Mouse (Mus musculus) limb, embryonic 12.5 days (tissue): ENCODE results near the gene Klhl2. TPM values are rescaled to one million over a fixed set of nuclear protein-coding genes. Genes with fewer than 3 reads are reported as not detected.

Experiments
- ATAC-seq: fragments of 200-750 bp; cut with Nextera tagmentation; 2 replicates; pipeline ENCODE4 v1.8.0; 2017; ENCODE audit warnings: low read depth, moderate TSS enrichment; ENCODE audit not compliant: insufficient number of reproducible peaks, insufficient read depth, low FRiP score, low TSS enrichment
- H3K27ac ChIP-seq: fragments of 300-500 bp; sonication (generic); 2 replicates; pipeline ENCODE4 v1.5.1; 2016; ENCODE audit warnings: mild to moderate bottlenecking, moderate library complexity
- H3K27me3 ChIP-seq: fragments of 300-500 bp; sonication (generic); 2 replicates; pipeline ENCODE4 v1.6.1; 2016; ENCODE audit warnings: mild to moderate bottlenecking, moderate library complexity
- H3K36me3 ChIP-seq: fragments of 300-500 bp; sonication (generic); 2 replicates; pipeline ENCODE4 v1.6.1; 2016; ENCODE audit warnings: mild to moderate bottlenecking, moderate library complexity
- H3K4me1 ChIP-seq: fragments of 300-500 bp; sonication (generic); replicated peaks from 2 replicates; pipeline ENCODE4 v1.6.1; 2016
- H3K4me2 ChIP-seq: fragments of 300-500 bp; sonication (generic); 2 replicates; pipeline ENCODE4 v1.6.1; 2016; ENCODE audit warnings: mild to moderate bottlenecking, moderate library complexity
- H3K4me3 ChIP-seq: fragments of 300-500 bp; sonication (generic); replicated peaks from 2 replicates; pipeline ENCODE4 v1.5.1; 2016; ENCODE audit warnings: mild to moderate bottlenecking
- H3K9ac ChIP-seq: fragments of 300-500 bp; sonication (generic); replicated peaks from 2 replicates; pipeline ENCODE4 v1.6.1; 2016; ENCODE audit warnings: mild to moderate bottlenecking, moderate library complexity
- H3K9me3 ChIP-seq: fragments of 300-500 bp; sonication (generic); 2 replicates; pipeline ENCODE4 v1.6.1; 2016; ENCODE audit warnings: mild to moderate bottlenecking, moderate library complexity
- WGBS: fragments of 180-500 bp; shearing (Covaris S2); methylation state at CpG from one replicate; pipeline ENCODE4 v1.1.7; 2016; 5-methylcytosine and 5-hydroxymethylcytosine counted together
- polyA plus RNA-seq: library from polyadenylated mRNA; unstranded; fragments of >200 nt; fragmentation: Nextera tagmentation; extraction: Ambion mirVana; gene quantifications from 2 replicates; pipeline ENCODE4 v1.2.1, GENCODE M21; 2016

Klhl2 gene
- polyA plus RNA-seq, 1 experiment from 2014 or later = 13.3 TPM

DNA sequence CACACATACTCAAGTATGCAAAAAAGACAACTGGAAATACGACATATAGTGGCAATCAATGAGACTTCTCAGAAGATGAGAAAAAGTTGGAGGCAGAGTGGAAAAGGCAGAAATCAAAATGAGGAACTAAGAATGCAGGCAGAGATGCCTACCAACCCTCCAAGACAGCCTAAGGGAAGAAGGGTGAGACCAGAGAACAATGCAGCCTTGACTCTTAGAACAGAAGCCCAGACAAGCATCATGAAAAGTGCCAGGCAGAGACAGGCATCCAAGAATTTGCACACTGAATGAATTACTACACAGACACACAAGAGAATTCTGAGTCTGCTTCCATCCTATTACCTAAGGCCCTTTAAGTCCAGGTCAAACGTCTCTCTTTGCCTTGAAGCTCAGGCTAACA lies 2.6 kb downstream of the Klhl2 start:
- no peak overlapping the region for H3K4me3 ChIP-seq
- 0 out of 2 replicates have a peak, but pooled peaks cover 2% of the 10 kb centered on the region for H3K27me3 ChIP-seq
- ATAC-seq = no peak
- no peaks in the 10 kb centered on the region for H3K9me3 ChIP-seq
- WGBS = 55% methylated on average over 2 of the region's 2 CpGs
- no peak overlapping the region for H3K9ac ChIP-seq
- 0 out of 2 replicates have a peak overlapping the region, but pooled peaks have one; percentile 76 for H3K4me2 ChIP-seq
- peaks cover 16% of the 10 kb centered on the region for H3K4me1 ChIP-seq
- H3K27ac ChIP-seq = no peak overlapping the region
- H3K36me3 ChIP-seq = no peaks in the 10 kb centered on the region

- 93% methylated on average over 7 of the region's 7 CpGs for WGBS
- Histone ChIP-seq H3K4me1 (peaks cover 16% of the 10 kb centered on the region), H3K4me2 (no peak overlapping the region), H3K9ac (no peak overlapping the region), H3K4me3 (no peak overlapping the region), H3K9me3 (no peaks in the 10 kb centered on the region), H3K27me3 (no peaks in the 10 kb centered on the region), H3K27ac (no peak overlapping the region), H3K36me3 (no peaks in the 10 kb centered on the region)
- no peak for ATAC-seq
These were observed 4.5 kb downstream of the Klhl2 start for GRCm38 (mm10) chr8:64845314-64845713.

- H3K9me3 ChIP-seq = no peaks in the 10 kb centered on the region
- H3K4me3 ChIP-seq = no peak overlapping the region
- no peak overlapping the region for H3K27ac ChIP-seq
- H3K9ac ChIP-seq = no peak overlapping the region
- H3K4me1 ChIP-seq = peaks cover 16% of the 10 kb centered on the region
- H3K4me2 ChIP-seq = no peak overlapping the region
- H3K36me3 ChIP-seq = no peaks in the 10 kb centered on the region
- 77% methylated on average over 4 of the region's 4 CpGs for WGBS
- no peaks in the 10 kb centered on the region for H3K27me3 ChIP-seq
- ATAC-seq = no peak
These were observed 5.8 kb downstream of the Klhl2 start for GRCm38 (mm10) chr8:64844043-64844481.

DNA sequence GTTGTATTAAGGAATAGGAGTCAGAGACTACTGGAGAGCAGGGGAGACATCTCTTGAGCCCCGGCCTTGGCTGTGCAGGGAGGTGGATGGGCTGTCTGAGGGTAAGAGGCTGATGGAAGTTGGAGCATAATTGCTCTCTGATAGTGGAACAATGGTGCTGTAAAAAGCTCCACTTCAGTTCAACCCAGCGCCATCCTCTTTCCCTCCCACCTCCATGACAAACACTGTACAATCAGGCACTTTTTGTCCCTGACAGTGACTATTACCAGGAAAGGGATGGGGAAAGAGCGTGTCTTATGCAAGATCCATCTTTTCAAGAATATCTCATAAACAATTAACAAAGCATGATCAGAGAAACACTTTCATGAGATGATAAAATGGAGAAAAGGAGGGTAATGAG lies 6.6 kb downstream of the Klhl2 start:
- Histone ChIP-seq H3K9ac (no peak overlapping the region), H3K4me3 (no peak overlapping the region), H3K27ac (no peak overlapping the region), H3K9me3 (no peaks in the 10 kb centered on the region), H3K36me3 (no peaks in the 10 kb centered on the region), H3K27me3 (no peaks in the 10 kb centered on the region), H3K4me1 (peaks cover 8% of the 10 kb centered on the region), H3K4me2 (no peak overlapping the region)
- ATAC-seq = no peak
- 85% methylated on average over 3 of the region's 3 CpGs for WGBS

- Histone ChIP-seq H3K36me3 (no peaks in the 10 kb centered on the region), H3K27ac (no peak overlapping the region), H3K4me2 (no peak overlapping the region), H3K4me3 (no peak overlapping the region), H3K9ac (no peak overlapping the region), H3K27me3 (no peaks in the 10 kb centered on the region), H3K4me1 (no peaks in the 10 kb centered on the region), H3K9me3 (no peaks in the 10 kb centered on the region)
- WGBS = 85% methylated on average over 13 of the region's 13 CpGs
- ATAC-seq = no peak
These were observed 7.9 kb downstream of the Klhl2 start for GRCm38 (mm10) chr8:64841747-64842406.

DNA sequence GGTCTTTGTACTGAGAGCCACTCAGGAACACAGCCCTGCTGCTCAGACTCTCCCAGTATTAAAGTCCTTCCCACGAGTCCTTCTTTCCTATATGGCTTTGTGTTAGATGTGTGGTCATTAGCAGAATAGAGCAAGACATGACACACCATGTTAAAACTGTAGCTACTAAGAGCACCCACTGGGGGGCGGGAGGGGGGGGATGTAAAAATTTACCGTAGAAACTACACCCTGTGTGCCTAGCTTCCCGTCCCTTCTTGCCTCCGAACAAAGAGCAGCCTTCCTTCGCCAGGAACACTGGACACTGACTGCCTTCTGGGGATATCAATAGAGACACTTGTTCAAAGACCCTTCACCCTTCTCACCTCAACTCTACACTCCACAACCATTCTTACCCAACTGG lies 10.2 kb downstream of the Klhl2 start:
- H3K9ac ChIP-seq = no peak overlapping the region
- no peak overlapping the region for H3K4me3 ChIP-seq
- no peak overlapping the region for H3K27ac ChIP-seq
- ATAC-seq = no peak
- H3K4me2 ChIP-seq = no peak overlapping the region
- H3K9me3 ChIP-seq = no peaks in the 10 kb centered on the region
- WGBS = 83% methylated on average over 6 of the region's 6 CpGs
- H3K27me3 ChIP-seq = no peaks in the 10 kb centered on the region
- peaks cover 18% of the 10 kb centered on the region for H3K4me1 ChIP-seq
- no peaks in the 10 kb centered on the region for H3K36me3 ChIP-seq

DNA sequence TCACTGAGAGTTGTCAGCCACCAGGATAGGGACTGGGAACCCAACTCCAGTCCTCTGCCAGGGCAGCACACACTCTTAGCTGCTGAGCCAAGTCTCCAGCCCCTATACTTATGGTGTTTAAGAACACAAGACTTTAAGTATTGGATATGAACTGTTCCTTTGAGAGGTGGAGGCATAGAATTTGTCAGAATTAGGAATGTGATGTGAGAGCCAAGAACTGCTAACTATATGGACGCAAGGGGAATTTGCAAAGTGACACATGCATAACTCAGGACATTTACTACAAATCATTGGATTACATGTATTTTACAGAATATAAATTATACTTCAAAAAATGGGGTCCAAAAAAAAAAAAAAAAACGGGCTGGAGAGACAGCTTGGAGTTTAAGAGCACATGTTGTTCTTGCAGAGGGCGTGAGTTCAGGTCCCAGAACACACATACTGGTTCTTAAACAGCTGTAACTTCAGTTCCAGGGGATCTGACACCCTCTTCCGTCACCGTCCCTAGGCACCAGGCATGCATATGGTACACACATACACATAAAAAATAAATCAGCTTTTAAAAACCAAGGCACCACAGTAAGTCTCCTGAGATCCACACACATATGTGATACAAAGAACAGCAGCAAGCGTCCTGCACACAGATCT lies 14.2 kb downstream of the Klhl2 start:
- no peaks in the 10 kb centered on the region for H3K27me3 ChIP-seq
- WGBS = 62% methylated on average over 6 of the region's 6 CpGs
- ATAC-seq = no peak
- no peak overlapping the region for H3K9ac ChIP-seq
- 0 out of 2 replicates have a peak overlapping the region, but pooled peaks have one; percentile 50 for H3K27ac ChIP-seq
- H3K36me3 ChIP-seq = 0 out of 2 replicates have a peak, but pooled peaks cover 4% of the 10 kb centered on the region
- no peak overlapping the region for H3K4me2 ChIP-seq
- no peaks in the 10 kb centered on the region for H3K9me3 ChIP-seq
- peaks cover 35% of the 10 kb centered on the region for H3K4me1 ChIP-seq
- H3K4me3 ChIP-seq = no peak overlapping the region

DNA sequence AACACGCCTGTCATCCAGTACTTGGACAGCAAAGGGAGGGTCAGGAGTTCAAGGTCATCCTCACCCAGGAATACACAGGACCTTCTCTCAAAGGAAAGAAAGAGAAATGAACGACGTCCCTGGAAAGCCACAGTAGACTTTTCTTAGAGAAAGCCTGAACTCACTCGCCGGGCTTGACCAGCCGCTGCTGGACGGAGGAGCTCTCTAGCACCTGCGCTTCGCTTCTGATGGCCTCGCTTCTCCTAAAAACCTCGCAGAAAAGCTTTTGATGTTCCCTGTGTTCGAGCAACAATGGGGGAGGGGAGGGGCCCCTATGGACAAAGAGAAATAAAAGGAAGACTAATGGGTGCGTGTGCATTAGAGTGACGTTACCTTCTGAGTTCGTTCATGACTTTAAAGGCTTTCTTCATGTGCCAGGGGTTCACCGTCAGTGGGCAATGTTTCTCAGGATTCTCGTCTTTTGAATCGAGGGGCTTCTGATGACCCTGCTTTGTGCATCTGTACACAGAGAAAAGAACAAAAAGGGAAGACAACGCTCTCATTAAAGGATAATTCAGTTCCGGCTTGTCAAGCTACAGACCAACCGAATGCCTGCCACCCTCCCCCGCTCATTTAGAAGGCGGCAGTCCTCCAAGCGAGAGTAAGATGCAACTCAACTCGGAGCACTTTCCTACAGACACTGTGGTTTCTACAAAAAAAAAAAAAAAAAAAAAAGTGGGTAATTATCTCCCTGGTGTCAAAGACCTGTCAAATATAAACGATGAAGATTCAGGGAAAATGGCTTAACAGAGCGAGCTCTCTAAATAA lies 15.5 kb downstream of the Klhl2 start:
- WGBS = 60% methylated on average over 27 of the region's 27 CpGs
- Histone ChIP-seq H3K4me2 (no peak overlapping the region), H3K4me1 (peaks cover 35% of the 10 kb centered on the region), H3K9ac (no peak overlapping the region), H3K4me3 (no peak overlapping the region), H3K36me3 (peaks cover 9% of the 10 kb centered on the region; the same call in 1 of the 2 replicates), H3K27ac (no peak overlapping the region), H3K27me3 (no peaks in the 10 kb centered on the region), H3K9me3 (no peaks in the 10 kb centered on the region)
- ATAC-seq = no peak

- H3K4me1 ChIP-seq = peaks cover 35% of the 10 kb centered on the region
- 0 out of 2 replicates have a peak overlapping the region, but pooled peaks have one; percentile 13 for H3K27ac ChIP-seq
- H3K36me3 ChIP-seq = peaks cover 10% of the 10 kb centered on the region; the same call in 1 of the 2 replicates
- no peak overlapping the region for H3K4me3 ChIP-seq
- H3K9ac ChIP-seq = no peak overlapping the region
- no peaks in the 10 kb centered on the region for H3K9me3 ChIP-seq
- H3K4me2 ChIP-seq = no peak overlapping the region
- no peak for ATAC-seq
- no peaks in the 10 kb centered on the region for H3K27me3 ChIP-seq
- WGBS = 57% methylated on average over 13 of the region's 13 CpGs
These were observed 17.2 kb downstream of the Klhl2 start for GRCm38 (mm10) chr8:64832581-64833135.

- 67% methylated on average over 3 of the region's 3 CpGs for WGBS
- peaks cover 10% of the 10 kb centered on the region; the same call in 1 of the 2 replicates for H3K36me3 ChIP-seq
- H3K27me3 ChIP-seq = no peaks in the 10 kb centered on the region
- H3K9me3 ChIP-seq = no peaks in the 10 kb centered on the region
- no peak overlapping the region for H3K27ac ChIP-seq
- H3K4me3 ChIP-seq = no peak overlapping the region
- no peak overlapping the region for H3K9ac ChIP-seq
- H3K4me2 ChIP-seq = no peak overlapping the region
- ATAC-seq = no peak
- peaks cover 34% of the 10 kb centered on the region for H3K4me1 ChIP-seq
These were observed 18.2 kb downstream of the Klhl2 start for GRCm38 (mm10) chr8:64831656-64832055.

DNA sequence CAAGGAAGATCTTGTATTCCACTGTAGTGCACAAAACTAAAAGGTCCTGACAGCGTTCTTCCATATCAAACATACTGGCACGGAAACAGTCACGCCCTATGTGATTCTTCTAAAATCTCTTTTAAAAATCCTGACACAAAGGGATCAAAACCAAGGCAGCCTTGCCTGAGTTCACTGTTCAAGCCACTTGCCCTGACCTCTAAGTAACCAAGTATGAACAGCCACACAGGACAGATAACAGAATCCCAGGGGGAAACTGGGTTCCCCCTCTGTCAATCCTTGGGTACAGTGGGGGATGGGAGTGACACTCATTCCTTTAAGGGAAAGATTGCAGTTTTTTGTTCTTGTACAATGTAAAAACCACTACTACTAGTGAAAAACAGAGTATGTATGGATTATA lies 19.9 kb downstream of the Klhl2 start:
- Histone ChIP-seq H3K27me3 (no peaks in the 10 kb centered on the region), H3K4me3 (no peak overlapping the region), H3K9ac (no peak overlapping the region), H3K27ac (no peak overlapping the region), H3K4me1 (peaks cover 20% of the 10 kb centered on the region; the same call in 1 of the 2 replicates), H3K9me3 (no peaks in the 10 kb centered on the region), H3K4me2 (no peak overlapping the region), H3K36me3 (peaks cover 10% of the 10 kb centered on the region; the same call in 1 of the 2 replicates)
- 98% methylated on average over 3 of the region's 3 CpGs for WGBS
- ATAC-seq = no peak
